Mouse (Mus musculus) heart, adult 2 months (tissue): ENCODE data around the gene Cadm2. TPM values are rescaled to one million over a fixed set of nuclear protein-coding genes. Genes with fewer than 3 reads are reported as not detected.

Experiments
- DNase-seq, 2 experiments: peaks; one replicate each; pipeline ENCODE4 v3.0.0; 2021
- H3K27ac ChIP-seq: fragments of 200-600 bp; 2 replicates; pipeline ENCODE4 v1.8.1; 2022
- H3K27me3 ChIP-seq: fragments of 200-500 bp; 2 replicates; pipeline ENCODE4 v1.6.1; 2012; ENCODE audit warnings: mild to moderate bottlenecking, low read length, inconsistent platforms, mixed read lengths; ENCODE audit not compliant: control insufficient read depth, insufficient read depth
- H3K36me3 ChIP-seq: fragments of 200-500 bp; 2 replicates; pipeline ENCODE4 v1.6.1; 2012; ENCODE audit warnings: low read length, inconsistent platforms; ENCODE audit not compliant: control insufficient read depth, insufficient read depth
- H3K4me1 ChIP-seq: fragments of 200-500 bp; 2 replicates; pipeline ENCODE4 v1.6.1; 2011; ENCODE audit warnings: low read length; ENCODE audit not compliant: control insufficient read depth, insufficient read depth
- H3K4me3 ChIP-seq: fragments of 200-600 bp; 2 replicates; pipeline ENCODE4 v1.8.1; 2022
- H3K79me2 ChIP-seq: fragments of 200-500 bp; replicated peaks from 2 replicates; pipeline ENCODE4 v1.6.1; 2012; ENCODE audit warnings: mild to moderate bottlenecking, inconsistent platforms, low read length, moderate library complexity, mixed read lengths; ENCODE audit not compliant: control insufficient read depth, insufficient read depth
- H3K9ac ChIP-seq: fragments of 200-500 bp; 2 replicates; pipeline ENCODE4 v1.6.1; 2012; ENCODE audit warnings: low read depth, mild to moderate bottlenecking, control low read depth, inconsistent platforms, low read length, mixed read lengths
- CTCF ChIP-seq: fragments of 200-600 bp; IDR thresholded peaks from 2 replicates; pipeline ENCODE4 v1.8.1; 2022; ENCODE audit warnings: antibody characterized with exemption, mild to moderate bottlenecking, moderate library complexity
- EP300 ChIP-seq: fragments of 200-500 bp; IDR thresholded peaks from 2 replicates; pipeline ENCODE4 v1.6.1; 2011; ENCODE audit warnings: low read depth, low read length, control low read depth; ENCODE audit not compliant: insufficient read depth
- POLR2A ChIP-seq: fragments of 200-500 bp; IDR thresholded peaks from 2 replicates; pipeline ENCODE4 v1.6.1; 2011; ENCODE audit warnings: mild to moderate bottlenecking, low read depth, low read length, control low read depth; ENCODE audit not compliant: insufficient read depth
- WGBS: fragments of 180-500 bp; shearing (Covaris S2); methylation state at CpG from one replicate; pipeline ENCODE4 v1.1.7; 2018; 5-methylcytosine and 5-hydroxymethylcytosine counted together
- intact Hi-C: fragments of 180-260 bp; cut with DNase I; formaldehyde crosslinking; loops from one replicate; pipeline ENCODE4 v1.15.1; 2025
- polyA plus RNA-seq: library from polyadenylated mRNA; depleted of rRNA; stranded (reverse); fragments of >200 nt; gene quantifications from 2 replicates; pipeline ENCODE4 v1.2.3, GENCODE M21; 2012
- total RNA-seq, 2 experiments: library from RNA; stranded (reverse); gene quantifications; 2 replicates each; pipeline ENCODE4 v1.2.3; 2021

Gene Cadm2
- total and polyA plus RNA-seq, 3 experiments: 0.77 to 0.94 (median 0.89) TPM

GRCm38 (mm10) chr16:66771883-66772282 lies 848.8 kb downstream of the Cadm2 start:
- H3K36me3 ChIP-seq: no peaks in the 10 kb centered on the region
- intact Hi-C loops: no loop called here
- no peak overlapping the region for H3K4me3 ChIP-seq
- H3K27me3 ChIP-seq: no peaks in the 10 kb centered on the region
- no peak for DNase-seq
- WGBS: 64% methylated on average over 4 of the region's 4 CpGs
- no peak overlapping the region for H3K27ac ChIP-seq
- TF ChIP-seq EP300: no peak
- TF ChIP-seq CTCF: no peak
- no peak for TF ChIP-seq POLR2A
- no peaks in the 10 kb centered on the region for H3K79me2 ChIP-seq
- H3K4me1 ChIP-seq: no peaks in the 10 kb centered on the region
- no peak overlapping the region for H3K9ac ChIP-seq

GRCm38 (mm10) chr16:66769545-66769944 lies 851.2 kb downstream of the Cadm2 start:
- DNase-seq: no peak
- TF ChIP-seq POLR2A (no peak), EP300 (no peak), CTCF (no peak)
- Histone ChIP-seq H3K4me3 (no peak overlapping the region), H3K36me3 (no peaks in the 10 kb centered on the region), H3K27me3 (no peaks in the 10 kb centered on the region), H3K79me2 (no peaks in the 10 kb centered on the region), H3K4me1 (no peaks in the 10 kb centered on the region), H3K27ac (no peak overlapping the region), H3K9ac (no peak overlapping the region)
- WGBS: 90% methylated on average over 4 of the region's 4 CpGs
- intact Hi-C loops: no loop called here

DNA sequence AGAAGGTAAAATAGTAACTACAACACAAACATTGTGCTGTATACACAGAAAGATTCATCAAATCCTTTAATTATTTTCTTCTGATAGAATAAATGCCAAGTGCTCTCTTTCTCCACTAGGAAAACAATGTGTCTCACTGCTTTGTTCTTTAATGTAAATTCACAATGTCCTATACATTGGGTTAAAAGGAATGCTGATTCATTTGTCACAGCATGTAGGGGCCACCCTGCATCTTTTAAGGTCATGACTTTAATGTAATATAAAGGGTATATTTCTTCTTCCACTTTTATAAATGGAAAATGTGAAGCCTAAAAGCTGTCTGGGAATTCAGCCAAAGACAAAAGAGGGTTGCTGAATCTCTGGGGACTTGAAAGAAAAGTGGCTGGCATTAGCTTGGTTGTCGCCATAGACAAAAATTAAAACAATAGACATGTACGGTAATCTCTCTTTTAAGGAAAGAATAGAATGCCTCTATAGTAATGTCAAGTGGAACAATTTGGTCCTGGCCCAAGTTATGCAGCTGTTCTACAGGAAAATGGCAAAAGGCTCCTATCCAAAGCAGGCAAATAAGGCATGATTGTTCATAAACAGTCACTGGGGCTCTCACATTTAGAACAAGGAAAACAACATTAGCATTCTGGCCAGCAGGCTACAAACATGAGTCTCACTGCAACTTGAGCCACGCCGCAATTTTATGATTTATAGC lies 851.9 kb downstream of the Cadm2 start:
- Histone ChIP-seq H3K36me3 (no peaks in the 10 kb centered on the region), H3K9ac (no peak overlapping the region), H3K4me3 (no peak overlapping the region), H3K27ac (no peak overlapping the region), H3K4me1 (no peaks in the 10 kb centered on the region), H3K79me2 (no peaks in the 10 kb centered on the region), H3K27me3 (no peaks in the 10 kb centered on the region)
- 52% methylated on average over 4 of the region's 4 CpGs for WGBS
- intact Hi-C loops: no loop called here
- no peak for TF ChIP-seq EP300
- no peak for TF ChIP-seq CTCF
- TF ChIP-seq POLR2A: no peak
- DNase-seq: no peak

DNA sequence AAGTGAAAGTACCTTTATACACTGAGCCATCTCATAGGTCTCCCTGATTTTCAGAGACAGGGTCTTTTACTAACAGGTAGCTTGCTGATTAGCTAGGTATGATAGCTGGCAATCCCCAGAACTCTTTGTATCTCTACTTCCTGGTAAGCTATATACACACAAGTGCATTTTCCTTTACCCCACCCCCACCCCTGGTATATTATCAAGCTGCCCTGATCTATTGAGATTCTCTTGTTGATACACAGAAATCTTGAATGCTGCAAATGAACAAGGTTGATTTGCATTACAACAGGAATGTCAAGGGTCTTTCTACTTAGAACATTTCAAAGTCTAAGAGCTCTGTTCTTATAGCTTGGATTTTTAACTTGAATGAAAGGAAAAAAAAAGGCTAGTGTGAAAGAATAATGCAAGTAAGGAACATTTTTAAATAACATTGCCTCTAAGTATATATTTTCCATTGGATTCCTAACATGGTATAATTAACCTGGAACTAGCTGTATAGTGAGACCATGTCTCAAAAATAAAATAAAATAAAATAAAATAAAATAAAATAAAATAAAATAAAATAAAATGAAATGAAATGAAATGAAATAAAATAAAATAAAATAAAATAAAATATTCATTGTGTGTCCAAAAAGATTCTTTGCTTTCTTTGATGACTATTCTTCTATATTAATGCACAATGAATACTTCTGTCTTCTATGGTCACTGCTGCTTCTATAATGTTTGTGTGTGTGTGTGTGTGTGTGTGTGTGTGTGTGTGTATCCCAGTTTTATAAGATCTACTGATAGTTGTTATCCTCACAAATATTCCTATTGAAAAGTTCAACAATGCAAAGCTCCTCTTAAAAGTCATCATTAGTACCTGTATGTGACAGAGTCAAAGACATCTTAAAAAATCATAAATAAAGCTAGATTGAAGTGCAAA lies 858.9 kb downstream of the Cadm2 start:
- H3K27ac ChIP-seq: no peak overlapping the region
- DNase-seq: no peak
- intact Hi-C loops: no loop called here
- H3K79me2 ChIP-seq: no peaks in the 10 kb centered on the region
- TF ChIP-seq CTCF (no peak), POLR2A (no peak), EP300 (no peak)
- no peaks in the 10 kb centered on the region for H3K27me3 ChIP-seq
- no peaks in the 10 kb centered on the region for H3K4me1 ChIP-seq
- no peak overlapping the region for H3K9ac ChIP-seq
- no peaks in the 10 kb centered on the region for H3K36me3 ChIP-seq
- no peak overlapping the region for H3K4me3 ChIP-seq

DNA sequence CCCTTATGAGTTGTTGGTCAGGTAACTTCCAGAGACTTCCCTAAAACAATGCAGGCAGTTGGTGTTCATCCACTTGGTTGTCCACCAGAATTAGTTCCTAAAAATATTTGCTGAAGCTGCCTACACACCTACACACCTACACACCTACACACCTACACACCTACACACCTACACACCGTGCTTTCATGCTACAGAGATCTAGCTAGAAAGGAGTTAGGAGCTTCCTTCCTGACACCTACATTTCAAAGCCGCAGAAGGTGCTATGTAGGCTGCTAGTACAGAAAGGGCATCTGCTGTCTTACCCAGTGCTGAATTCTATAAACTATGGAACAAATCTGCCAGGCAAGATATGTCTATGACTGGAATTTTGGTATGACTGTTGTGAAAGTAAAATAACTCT lies 872.2 kb downstream of the Cadm2 start:
- WGBS: 85% methylated on average over 2 of the region's 2 CpGs
- H3K9ac ChIP-seq: no peak overlapping the region
- H3K4me3 ChIP-seq: no peak overlapping the region
- H3K4me1 ChIP-seq: no peaks in the 10 kb centered on the region
- no peak overlapping the region for H3K27ac ChIP-seq
- no peak for DNase-seq
- no peaks in the 10 kb centered on the region for H3K79me2 ChIP-seq
- TF ChIP-seq CTCF (no peak), POLR2A (no peak), EP300 (no peak)
- no peaks in the 10 kb centered on the region for H3K36me3 ChIP-seq
- intact Hi-C loops: no loop called here
- H3K27me3 ChIP-seq: no peaks in the 10 kb centered on the region; the same call in 1 of the 2 replicates

- intact Hi-C loops: no loop called here
- H3K4me3 ChIP-seq: no peak overlapping the region
These were observed 889.5 kb downstream of the Cadm2 start for GRCm38 (mm10) chr16:66731212-66731611.

More at GRCm38 (mm10) chr16:66731212-66731611, 889.5 kb downstream of the Cadm2 start:
- H3K27me3 ChIP-seq: no peaks in the 10 kb centered on the region
- WGBS: 38% methylated on average over 3 of the region's 3 CpGs
- H3K27ac ChIP-seq: no peak overlapping the region
- TF ChIP-seq POLR2A (no peak), EP300 (no peak), CTCF (no peak)
- H3K79me2 ChIP-seq: no peaks in the 10 kb centered on the region
- H3K4me1 ChIP-seq: no peaks in the 10 kb centered on the region
- H3K36me3 ChIP-seq: no peaks in the 10 kb centered on the region
- DNase-seq: no peak
- no peak overlapping the region for H3K9ac ChIP-seq
